Mouse (Mus musculus) myocyte (in vitro differentiated cells): ENCODE results near the gene Slc6a11. TPM values are rescaled to one million over a fixed set of nuclear protein-coding genes. Genes with fewer than 3 reads are reported as not detected.

Experiments
- H3K27me3 ChIP-seq: one replicate; pipeline ENCODE4 v1.6.1; 2011; ENCODE audit not compliant: control insufficient read depth, insufficient read depth, insufficient read length
- H3K36me3 ChIP-seq: one replicate; pipeline ENCODE4 v1.6.1; 2011; ENCODE audit not compliant: control insufficient read depth, insufficient read depth
- H3K4me2 ChIP-seq: one replicate; pipeline ENCODE4 v1.6.1; 2011; ENCODE audit warnings: low read depth, control low read depth
- H3K4me3 ChIP-seq: one replicate; pipeline ENCODE4 v1.5.1; 2011; ENCODE audit warnings: mild to moderate bottlenecking, control low read depth, moderate library complexity
- H3K79me2 ChIP-seq: one replicate; pipeline ENCODE4 v1.6.1; 2011; ENCODE audit not compliant: control insufficient read depth, insufficient read depth
- H3ac ChIP-seq: one replicate; pipeline ENCODE4 v1.6.1; 2011; ENCODE audit not compliant: control insufficient read depth, insufficient read length
- CEBPB ChIP-seq: IDR thresholded peaks from 2 replicates; pipeline ENCODE4 v1.6.1; 2011; ENCODE audit warnings: mild to moderate bottlenecking, moderate library complexity; ENCODE audit not compliant: poor library complexity, insufficient read depth, severe bottlenecking
- E2F4 ChIP-seq: IDR thresholded peaks from one replicate; pipeline ENCODE4 v1.6.1; 2011; ENCODE audit warnings: mild to moderate bottlenecking, control low read depth, moderate library complexity; ENCODE audit not compliant: insufficient read depth
- MAX ChIP-seq: IDR thresholded peaks from one replicate; pipeline ENCODE4 v1.6.1; 2011; ENCODE audit warnings: low read depth, mild to moderate bottlenecking, control low read depth
- MYOD1 ChIP-seq, 3 experiments: IDR thresholded peaks; one replicate each; pipeline ENCODE4 v1.6.1; 2011; ENCODE audit warnings: control low read depth in 2 of 3, low read depth in 2 of 3, mild to moderate bottlenecking in 2 of 3, moderate library complexity in 1 of 3; ENCODE audit not compliant: insufficient read length in 2 of 3, control insufficient read depth in 1 of 3
- MYOG ChIP-seq, 3 experiments: IDR thresholded peaks; one replicate each; pipeline ENCODE4 v1.6.1; 2011; ENCODE audit warnings: control low read depth in 2 of 3, low read depth in 2 of 3, mild to moderate bottlenecking in 2 of 3; ENCODE audit not compliant: insufficient read length in 2 of 3, control insufficient read depth in 1 of 3, insufficient read depth in 1 of 3
- POLR2A ChIP-seq: IDR thresholded peaks from one replicate; pipeline ENCODE4 v1.6.1; 2011; ENCODE audit warnings: low read depth, mild to moderate bottlenecking, control low read depth, moderate library complexity; ENCODE audit not compliant: insufficient read length
- POLR2AphosphoS2 ChIP-seq: IDR thresholded peaks from one replicate; pipeline ENCODE4 v1.6.1; 2011; ENCODE audit warnings: low read depth, control low read depth; ENCODE audit not compliant: insufficient read length
- REST ChIP-seq: IDR thresholded peaks from one replicate; pipeline ENCODE4 v1.6.1; 2011; ENCODE audit warnings: mild to moderate bottlenecking, control low read depth, moderate library complexity; ENCODE audit not compliant: insufficient read depth, insufficient read length
- SRF ChIP-seq: IDR thresholded peaks from one replicate; pipeline ENCODE4 v1.6.1; 2011; ENCODE audit warnings: low read depth; ENCODE audit not compliant: control insufficient read depth, insufficient read length
- TCF12 ChIP-seq: IDR thresholded peaks from one replicate; pipeline ENCODE4 v1.6.1; 2011; ENCODE audit warnings: mild to moderate bottlenecking, control low read depth; ENCODE audit not compliant: poor library complexity, insufficient read depth, severe bottlenecking
- TCF3 ChIP-seq: IDR thresholded peaks from one replicate; pipeline ENCODE4 v1.6.1; 2011; ENCODE audit warnings: low read depth, control low read depth; ENCODE audit not compliant: insufficient read length
- USF1 ChIP-seq: IDR thresholded peaks from one replicate; pipeline ENCODE4 v1.6.1; 2011; ENCODE audit warnings: low read depth, mild to moderate bottlenecking, control low read depth, moderate library complexity
- polyA plus RNA-seq: library from polyadenylated mRNA; unstranded; fragments of >200 nt; fragmentation: generic; extraction: Trizol; gene quantifications from one replicate; pipeline ENCODE4 v1.2.1, GENCODE M21; 2012; ENCODE audit warnings: missing spikeins

The Slc6a11 gene
- polyA plus RNA-seq, 1 experiment, result not detected

DNA sequence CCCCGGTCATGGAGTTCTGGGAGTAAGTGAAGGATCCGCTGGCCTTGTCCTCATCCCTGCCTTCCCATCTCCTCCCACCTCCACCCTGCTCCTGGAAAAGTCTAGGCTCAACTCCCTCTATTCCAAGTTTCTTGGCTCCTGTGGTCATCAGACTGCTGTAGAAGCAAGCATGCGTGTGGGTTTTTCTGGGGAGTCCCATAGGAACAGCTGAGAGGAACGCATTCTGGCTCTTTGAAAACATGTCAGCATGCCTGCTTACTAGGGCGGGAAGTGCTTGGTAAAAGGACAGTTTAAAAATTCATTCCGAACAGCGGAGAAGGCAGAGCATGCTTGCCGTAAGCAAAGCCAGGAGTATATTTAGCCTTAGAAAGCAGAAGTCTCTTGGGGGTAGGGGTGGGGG, 7.9 kb downstream of the Slc6a11 start:
- Histone ChIP-seq H3K27me3 (peaks cover 6% of the 10 kb centered on the region), H3ac (no peak overlapping the region), H3K36me3 (no peaks in the 10 kb centered on the region), H3K79me2 (no peaks in the 10 kb centered on the region), H3K4me3 (no peak overlapping the region), H3K4me2 (no peak overlapping the region)
- TF ChIP-seq REST (no peak), SRF (no peak), CEBPB (no peak)

DNA sequence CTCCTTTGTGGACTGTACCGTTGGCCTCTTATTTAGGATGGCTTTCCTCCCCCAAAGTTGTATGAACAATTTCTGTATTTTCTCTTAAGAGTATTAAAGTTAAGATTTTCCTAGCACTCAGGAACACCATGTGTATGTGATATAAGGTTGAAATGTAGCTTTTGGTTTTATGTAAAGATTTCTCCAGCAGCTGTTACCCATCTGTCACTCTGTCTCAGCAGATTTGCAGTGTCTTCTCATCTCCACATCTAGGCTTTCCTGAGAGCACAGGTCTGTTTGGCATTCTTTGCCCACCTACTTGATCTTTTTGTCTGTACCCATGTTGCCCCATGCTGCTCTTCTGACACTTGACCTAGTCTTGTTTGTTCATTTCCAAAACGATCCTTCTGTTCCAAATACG, 10.4 kb downstream of the Slc6a11 start:
- Histone ChIP-seq H3K79me2 (no peaks in the 10 kb centered on the region), H3K27me3 (peaks cover 17% of the 10 kb centered on the region), H3K4me3 (no peak overlapping the region), H3K36me3 (no peaks in the 10 kb centered on the region), H3K4me2 (no peak overlapping the region), H3ac (no peak overlapping the region)
- TF ChIP-seq TCF12, result no peak
- TF ChIP-seq POLR2A, result no peak
- no peak for TF ChIP-seq SRF
- no peak for TF ChIP-seq MYOG (IDR thresholded peaks at IDR 0.05; ENCODE audit: control insufficient read depth in 1 of 3, insufficient read depth in 1 of 3, insufficient read length in 2 of 3, low read depth in 2 of 3)
- TF ChIP-seq TCF3, result no peak
- no peak for TF ChIP-seq MYOD1 (IDR thresholded peaks at IDR 0.05; ENCODE audit: control insufficient read depth in 1 of 3, insufficient read length in 2 of 3, low read depth in 2 of 3)

DNA sequence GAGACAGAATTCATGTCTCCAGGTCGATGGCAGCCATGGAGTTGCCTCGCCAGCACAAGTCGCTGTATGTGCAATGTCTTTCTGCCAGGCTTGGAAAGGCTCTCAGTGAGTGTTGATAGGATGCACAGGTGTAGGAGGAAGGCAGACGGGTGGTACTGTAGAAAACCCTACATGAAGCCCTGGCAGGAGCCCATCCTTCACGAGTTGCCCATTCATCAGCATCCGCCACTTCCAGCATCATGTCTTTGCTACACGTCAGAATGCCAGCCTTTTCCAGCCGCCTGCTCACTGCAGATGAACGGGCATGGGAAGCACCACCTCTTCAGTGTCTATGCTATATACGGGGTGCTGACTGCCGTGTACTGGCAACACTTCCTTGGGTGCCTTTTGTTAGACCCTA, 11.4 kb downstream of the Slc6a11 start:
- Histone ChIP-seq H3K79me2 (no peaks in the 10 kb centered on the region), H3K27me3 (peaks cover 21% of the 10 kb centered on the region), H3K36me3 (no peaks in the 10 kb centered on the region), H3K4me2 (no peak overlapping the region), H3ac (no peak overlapping the region), H3K4me3 (no peak overlapping the region)
- TF ChIP-seq REST (no peak), MAX (no peak), MYOD1 (IDR thresholded peaks at IDR 0.05; ENCODE audit: control insufficient read depth in 1 of 3, insufficient read length in 2 of 3, low read depth in 2 of 3) (no peak), MYOG (IDR thresholded peaks at IDR 0.05; ENCODE audit: control insufficient read depth in 1 of 3, insufficient read depth in 1 of 3, insufficient read length in 2 of 3, low read depth in 2 of 3) (no peak), E2F4 (no peak), TCF3 (no peak), POLR2AphosphoS2 (no peak), POLR2A (no peak), TCF12 (no peak), USF1 (no peak), CEBPB (no peak)

DNA sequence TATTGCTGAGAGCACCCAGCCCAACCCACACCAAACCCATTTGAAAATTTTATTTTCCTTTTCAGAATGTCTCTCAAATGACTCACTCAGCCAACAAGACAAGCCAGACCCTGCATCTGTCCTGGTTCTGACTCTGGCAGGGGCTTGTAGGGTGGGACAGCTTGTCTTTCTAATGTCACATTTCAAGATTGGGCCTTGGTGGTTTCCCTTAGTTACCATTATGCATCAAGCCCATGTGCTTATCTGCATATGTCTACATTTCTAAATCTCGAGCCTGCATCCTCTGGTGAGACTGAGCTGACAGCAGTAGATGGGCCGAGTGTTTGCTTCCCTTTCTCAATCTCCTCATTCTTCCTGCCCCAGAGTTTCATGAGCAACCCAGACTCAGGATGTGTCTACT, 12.5 kb downstream of the Slc6a11 start:
- TF ChIP-seq E2F4 (no peak), REST (no peak), POLR2AphosphoS2 (no peak), SRF (no peak), POLR2A (no peak)
- Histone ChIP-seq H3ac (no peak overlapping the region), H3K36me3 (no peaks in the 10 kb centered on the region), H3K27me3 (peaks cover 29% of the 10 kb centered on the region), H3K4me2 (no peak overlapping the region), H3K79me2 (no peaks in the 10 kb centered on the region), H3K4me3 (no peak overlapping the region)

DNA sequence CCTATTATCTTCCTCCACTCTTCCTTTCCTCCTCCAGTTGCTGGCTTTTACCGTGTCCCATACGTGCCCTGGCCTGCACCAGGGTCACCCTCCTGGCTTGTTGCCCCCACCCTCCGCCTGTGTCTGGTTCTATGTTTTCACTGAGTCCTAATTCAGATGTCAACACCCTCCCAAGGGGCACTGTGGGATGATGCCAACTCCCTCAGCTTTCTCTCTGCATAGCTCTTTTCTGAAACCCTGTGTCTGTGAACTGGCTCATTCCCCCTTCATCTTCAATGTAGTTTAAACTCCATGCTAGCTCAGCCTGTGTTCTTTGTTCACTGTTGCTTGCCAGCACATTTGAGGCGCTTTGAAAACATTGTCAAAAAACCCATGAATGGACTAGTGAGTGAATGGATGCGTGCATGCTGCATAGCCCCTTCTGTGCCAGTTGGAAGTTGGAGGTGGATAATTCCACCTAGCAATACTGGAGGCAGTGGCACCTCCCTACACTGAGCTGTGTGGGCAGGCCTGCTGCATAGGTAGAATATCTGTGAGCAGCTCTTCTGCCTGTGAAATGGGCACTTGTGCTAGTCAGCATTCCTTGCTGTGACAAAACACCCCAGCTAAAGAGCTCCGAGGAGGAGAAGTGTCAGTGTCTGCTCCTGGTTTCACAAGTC, 13.5 kb downstream of the Slc6a11 start:
- Histone ChIP-seq H3K36me3 (no peaks in the 10 kb centered on the region), H3K79me2 (no peaks in the 10 kb centered on the region), H3K4me3 (no peak overlapping the region), H3K4me2 (no peak overlapping the region), H3ac (no peak overlapping the region), H3K27me3 (peaks cover 37% of the 10 kb centered on the region)
- TF ChIP-seq REST, result no peak
- no peak for TF ChIP-seq MAX
- TF ChIP-seq TCF3, result no peak
- no peak for TF ChIP-seq E2F4
- TF ChIP-seq POLR2AphosphoS2, result no peak
- TF ChIP-seq TCF12, result no peak
- no peak for TF ChIP-seq USF1
- no peak for TF ChIP-seq MYOD1 (IDR thresholded peaks at IDR 0.05; ENCODE audit: control insufficient read depth in 1 of 3, insufficient read length in 2 of 3, low read depth in 2 of 3)
- TF ChIP-seq CEBPB, result no peak
- no peak for TF ChIP-seq MYOG (IDR thresholded peaks at IDR 0.05; ENCODE audit: control insufficient read depth in 1 of 3, insufficient read depth in 1 of 3, insufficient read length in 2 of 3, low read depth in 2 of 3)
